Comparison of ENCODE assay signal across 13 mouse cellular contexts in genomic region chr7:113269921-113270320, GRCm38 (mm10).
A peak's percentile ranks its signal among the peaks of the same experiment; 100 is the strongest.
DNase-seq lines count a peak whose midpoint lies in the region; ATAC-seq lines count a peak whose summit lies in the region.
"Had no signal": no experiment of that assay in that cellular context is flagged by ENCODE, and none has a peak within 500 bp of the region (broad histone marks: within the 10 kb centered on the region; RNA-seq: fewer than 3 reads in every experiment).

No protein-coding gene starts in this region.

- no peaks in the 10 kb centered on the region for H3K9me3 ChIP-seq in embryonic facial prominence, embryonic 14.5 days (ENCODE audit: control insufficient read depth, low read length)
- no peaks in the 10 kb centered on the region for H3K9me3 ChIP-seq in embryonic facial prominence, embryonic 10.5 days
- no peaks in the 10 kb centered on the region for H3K9me3 ChIP-seq in midbrain, embryonic 11.5 days (ENCODE audit: control insufficient read depth, low read length)
- H3K9me3 ChIP-seq in midbrain, embryonic 13.5 days, result no peaks in the 10 kb centered on the region
- H3K9me3 ChIP-seq: midbrain, embryonic 10.5 days; neural tube, embryonic 12.5 days had no signal

- 0 out of 2 replicates have a peak overlapping the region, but pooled peaks have one; percentile 25 for H3K9ac ChIP-seq in embryonic facial prominence, embryonic 14.5 days (ENCODE audit: low read depth, low read length)
- no peak overlapping the region; the same call in 1 of the 2 replicates for H3K9ac ChIP-seq in midbrain, embryonic 11.5 days (ENCODE audit: low read length)
- H3K9ac ChIP-seq in midbrain, embryonic 13.5 days (replicated peaks), result no peak overlapping the region
- H3K9ac ChIP-seq: neural tube, embryonic 12.5 days had no signal

- no peak for DNase-seq in embryonic facial prominence, embryonic 14.5 days (ENCODE audit: low spot score)
- no peak for DNase-seq in embryonic facial prominence, embryonic 10.5 days (ENCODE audit: low spot score)
- peak; percentile 28 for DNase-seq in midbrain, embryonic 11.5 days (ENCODE audit: low spot score, missing footprints)
- peak; percentile 73 to 76 for DNase-seq in cerebellum, postnatal 14 days
- peak; percentile 33 for DNase-seq in thymus, postnatal 25 days
- DNase-seq in gastrocnemius, postnatal 25 days, result no peak
- no peak for DNase-seq in layer of hippocampus, postnatal 10 days (ENCODE audit: low spot score in 2 of 2)
- DNase-seq: kidney, adult 11 months; lung, adult 2 months; right cerebral cortex, postnatal 14 days had no signal

- no peaks in the 10 kb centered on the region for H3K27me3 ChIP-seq in embryonic facial prominence, embryonic 14.5 days (replicated peaks; ENCODE audit: control insufficient read depth, insufficient read depth, low read length)
- no peaks in the 10 kb centered on the region for H3K27me3 ChIP-seq in embryonic facial prominence, embryonic 10.5 days (replicated peaks; ENCODE audit: low read depth, poor library complexity, severe bottlenecking)
- no peaks in the 10 kb centered on the region for H3K27me3 ChIP-seq in midbrain, embryonic 11.5 days (ENCODE audit: control insufficient read depth, insufficient read depth, low read length)
- H3K27me3 ChIP-seq in midbrain, embryonic 13.5 days, result no peaks in the 10 kb centered on the region
- H3K27me3 ChIP-seq: neural tube, embryonic 12.5 days had no signal

- H3K4me1 ChIP-seq in embryonic facial prominence, embryonic 14.5 days (ENCODE audit: control insufficient read depth, insufficient read depth, low read length), result no peaks in the 10 kb centered on the region
- H3K4me1 ChIP-seq in embryonic facial prominence, embryonic 10.5 days, result peaks cover 11% of the 10 kb centered on the region
- no peaks in the 10 kb centered on the region for H3K4me1 ChIP-seq in midbrain, embryonic 11.5 days (ENCODE audit: control insufficient read depth, insufficient read depth, low read length)
- no peaks in the 10 kb centered on the region for H3K4me1 ChIP-seq in midbrain, embryonic 13.5 days (replicated peaks)

- H3K36me3 ChIP-seq in embryonic facial prominence, embryonic 14.5 days (ENCODE audit: control insufficient read depth, insufficient read depth, low read length), result no peaks in the 10 kb centered on the region
- H3K36me3 ChIP-seq in embryonic facial prominence, embryonic 10.5 days (replicated peaks), result no peaks in the 10 kb centered on the region
- H3K36me3 ChIP-seq in midbrain, embryonic 11.5 days (ENCODE audit: control insufficient read depth, insufficient read depth, low read length), result no peaks in the 10 kb centered on the region
- H3K36me3 ChIP-seq in midbrain, embryonic 13.5 days, result no peaks in the 10 kb centered on the region
- H3K36me3 ChIP-seq: midbrain, embryonic 10.5 days; neural tube, embryonic 12.5 days had no signal

- H3K27ac ChIP-seq in embryonic facial prominence, embryonic 14.5 days (replicated peaks; ENCODE audit: low read depth, low read length), result no peak overlapping the region
- no peak overlapping the region for H3K27ac ChIP-seq in embryonic facial prominence, embryonic 10.5 days (replicated peaks)
- H3K27ac ChIP-seq in midbrain, embryonic 11.5 days (ENCODE audit: low read depth, low read length), result no peak overlapping the region
- H3K27ac ChIP-seq in midbrain, embryonic 13.5 days, result no peak overlapping the region
- H3K27ac ChIP-seq: midbrain, embryonic 10.5 days; neural tube, embryonic 12.5 days had no signal

- no peak overlapping the region for H3K4me2 ChIP-seq in embryonic facial prominence, embryonic 14.5 days (ENCODE audit: low read depth, low read length)
- H3K4me2 ChIP-seq in midbrain, embryonic 11.5 days, result no peak overlapping the region
- H3K4me2 ChIP-seq in midbrain, embryonic 13.5 days (replicated peaks), result no peak overlapping the region
- H3K4me2 ChIP-seq: neural tube, embryonic 12.5 days had no signal

- H3K4me3 ChIP-seq in embryonic facial prominence, embryonic 14.5 days (ENCODE audit: low read depth, low read length), result no peak overlapping the region
- H3K4me3 ChIP-seq in embryonic facial prominence, embryonic 10.5 days, result no peak overlapping the region
- H3K4me3 ChIP-seq in midbrain, embryonic 11.5 days (ENCODE audit: low read depth, low read length), result no peak overlapping the region
- H3K4me3 ChIP-seq in midbrain, embryonic 13.5 days (replicated peaks), result no peak overlapping the region
- H3K4me3 ChIP-seq: midbrain, embryonic 10.5 days; neural tube, embryonic 12.5 days had no signal

- WGBS in embryonic facial prominence, embryonic 14.5 days, result 66% methylated on average over 3 of the region's 3 CpGs
- 73% methylated on average over 3 of the region's 3 CpGs for WGBS in embryonic facial prominence, embryonic 10.5 days
- WGBS in midbrain, embryonic 11.5 days, result 68% methylated on average over 3 of the region's 3 CpGs
- WGBS in midbrain, embryonic 13.5 days, result 60% methylated on average over 3 of the region's 3 CpGs

- no peak for ATAC-seq in embryonic facial prominence, embryonic 14.5 days (ENCODE audit: low read depth)
- no peak for ATAC-seq in midbrain, embryonic 11.5 days (ENCODE audit: low FRiP score)
- ATAC-seq in midbrain, embryonic 13.5 days, result no peak

Comparison
In these comparisons a context has a peak if more than half of its experiments do, and no peak if none do; other contexts are left out.
1. DNase-seq: peak in midbrain, embryonic 11.5 days (single experiment), cerebellum, postnatal 14 days (2 of 2) and thymus, postnatal 25 days (single experiment); none in embryonic facial prominence, embryonic 14.5 days (single experiment), embryonic facial prominence, embryonic 10.5 days (single experiment), gastrocnemius, postnatal 25 days (single experiment) and layer of hippocampus, postnatal 10 days (0 of 2).